Mouse (Mus musculus): ENCODE results near the gene Galnt2.

DNA sequence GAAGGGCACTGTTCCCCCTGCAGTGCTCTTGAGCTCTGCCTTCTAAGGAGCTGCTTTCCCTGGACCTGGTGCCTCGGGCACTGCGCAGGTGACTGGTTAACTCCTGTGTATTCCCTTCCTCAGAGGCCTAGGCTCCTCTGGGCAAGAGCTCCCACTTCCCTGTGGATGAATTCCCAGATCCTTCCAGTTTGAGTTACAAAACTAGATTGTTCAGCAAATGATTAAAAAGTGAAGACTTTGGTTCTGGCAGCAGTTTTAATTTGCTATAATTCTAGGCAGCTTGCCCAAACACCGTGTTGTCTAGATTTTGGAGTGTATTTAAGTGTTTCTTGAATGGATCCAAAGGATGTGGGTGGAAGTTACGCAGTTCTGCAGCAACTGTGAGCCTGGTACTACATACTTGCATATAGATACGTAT, 21.4 kb downstream of the Galnt2 start:
- TF ChIP-seq POLR2A (IDR thresholded peaks at IDR 0.05; ENCODE audit: control insufficient read depth, extremely low read depth, insufficient read depth, low read length, poor library complexity) (no peak), CTCF (IDR thresholded peaks at IDR 0.05; ENCODE audit: borderline replicate concordance, control insufficient read depth, extremely low read depth, insufficient read depth, low read length, poor library complexity) (no peak)
